Mouse (Mus musculus) urinary bladder, adult 2 months (tissue): Measurements from ENCODE around the gene Fam234a. TPM values are rescaled to one million over a fixed set of nuclear protein-coding genes. Genes with fewer than 3 reads are reported as not detected.
"Not testable (repeated sequence)": the region's sequence is repeated elsewhere in the genome, so short reads cannot be mapped to it uniquely, and the experiment has no call there.

Source experiments
- DNase-seq: peaks from one replicate; pipeline ENCODE4 v3.0.0; 2022; ENCODE audit warnings: low spot score
- polyA plus RNA-seq: library from polyadenylated mRNA; depleted of rRNA; stranded (reverse); fragments of >200 nt; gene quantifications from 2 replicates; pipeline ENCODE4 v1.2.3, GENCODE M21; 2012; rRNA removed

The Fam234a gene
- 89.4 and 106 TPM in 2 replicates for polyA plus RNA-seq

DNA sequence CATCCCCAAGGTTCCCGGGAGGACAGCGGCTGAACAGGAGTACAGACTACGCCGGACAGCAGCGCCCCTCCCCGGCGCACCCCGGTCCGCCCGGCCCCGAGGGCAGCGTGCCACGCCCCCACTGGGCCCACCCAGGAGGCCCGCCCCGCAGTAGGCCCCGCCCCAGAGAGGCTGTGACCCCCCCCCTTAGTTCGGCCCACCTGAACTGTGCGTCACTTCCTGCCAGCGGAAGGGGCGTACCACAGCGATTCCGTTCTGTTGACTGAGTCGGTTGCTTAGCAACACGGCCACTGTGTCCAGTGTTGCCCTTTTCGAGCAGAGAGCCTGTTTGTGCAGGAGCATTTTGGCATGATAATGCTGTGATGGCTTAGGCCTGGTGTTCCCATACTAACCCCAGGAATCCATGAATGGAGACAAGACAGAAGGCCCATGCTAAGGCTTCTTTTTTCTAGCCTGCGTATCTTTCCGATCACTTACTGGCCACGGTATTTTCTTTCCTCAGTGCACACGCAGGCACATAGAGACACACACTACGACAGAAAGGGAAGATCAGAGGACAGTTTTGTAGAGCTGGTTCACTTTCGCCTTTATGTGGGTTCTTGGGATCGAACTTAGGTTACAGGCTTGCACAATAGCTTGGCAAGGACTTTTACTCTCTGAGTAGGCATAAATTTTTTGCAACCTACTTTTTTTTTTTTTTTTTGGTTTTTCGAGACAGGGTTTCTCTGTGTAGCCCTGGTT, at the start of gene Fam234a:
TSS of gene Fam234a (minus strand) at position 142 of the 741 bp plus-strand sequence.
- no peak for DNase-seq

DNA sequence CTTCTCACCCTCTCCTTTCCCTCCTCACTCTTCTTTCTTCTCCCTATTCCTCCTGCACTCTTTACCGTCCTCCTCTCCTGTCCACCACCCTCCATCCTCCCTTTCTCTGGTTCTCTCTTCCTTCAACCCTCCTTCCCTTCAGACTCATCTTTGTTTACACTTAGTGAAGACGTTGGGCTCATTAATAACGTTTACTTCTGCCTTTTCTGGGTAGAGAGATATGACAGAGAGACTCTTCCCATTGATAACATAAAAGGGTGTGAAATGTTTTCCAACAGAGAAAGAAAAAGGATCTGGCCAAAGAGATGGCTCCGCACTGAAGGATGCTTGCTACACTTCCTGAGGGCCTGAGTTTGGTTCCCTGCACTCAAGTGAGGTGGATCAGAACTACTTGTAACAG, 45.4 kb upstream of the Fam234a start:
- DNase-seq, result no peak

DNA sequence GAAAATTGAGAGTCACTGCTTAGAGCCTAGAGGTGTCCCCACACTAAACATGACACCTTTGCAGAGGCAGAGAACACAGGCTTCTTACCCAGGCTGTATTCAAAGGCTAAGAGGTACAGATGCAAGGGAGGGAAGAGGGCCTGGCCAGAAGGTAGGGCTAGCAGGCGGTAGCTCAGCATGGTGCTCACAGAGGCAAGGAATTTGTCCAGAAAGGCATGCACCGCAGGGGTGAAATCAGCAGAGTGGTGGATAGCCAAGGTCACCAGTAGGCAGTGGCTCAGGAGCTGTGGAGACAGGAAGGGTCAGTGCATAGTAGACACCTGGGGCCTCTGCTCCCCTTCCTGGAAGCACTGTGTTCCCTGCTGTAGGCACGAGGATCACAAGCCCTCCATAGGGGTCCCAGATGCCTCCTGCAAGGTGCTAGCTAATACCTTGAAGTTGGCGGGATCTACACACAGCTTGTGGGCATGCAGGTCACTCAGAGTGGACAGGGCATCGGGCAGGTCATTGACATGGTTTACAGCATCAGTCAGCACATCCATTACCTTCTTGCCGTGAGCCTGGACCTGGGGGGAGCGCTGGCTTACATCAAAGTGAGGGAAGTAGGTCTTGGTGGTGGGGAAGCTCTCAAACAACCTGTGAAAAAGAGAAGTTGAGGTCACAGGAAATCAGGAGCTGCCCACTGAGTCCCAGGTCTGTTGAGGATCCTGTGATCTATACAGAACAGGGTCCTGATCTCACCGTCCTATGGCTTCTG, 42.3 kb upstream of the Fam234a start:
- DNase-seq, result no peak

DNA sequence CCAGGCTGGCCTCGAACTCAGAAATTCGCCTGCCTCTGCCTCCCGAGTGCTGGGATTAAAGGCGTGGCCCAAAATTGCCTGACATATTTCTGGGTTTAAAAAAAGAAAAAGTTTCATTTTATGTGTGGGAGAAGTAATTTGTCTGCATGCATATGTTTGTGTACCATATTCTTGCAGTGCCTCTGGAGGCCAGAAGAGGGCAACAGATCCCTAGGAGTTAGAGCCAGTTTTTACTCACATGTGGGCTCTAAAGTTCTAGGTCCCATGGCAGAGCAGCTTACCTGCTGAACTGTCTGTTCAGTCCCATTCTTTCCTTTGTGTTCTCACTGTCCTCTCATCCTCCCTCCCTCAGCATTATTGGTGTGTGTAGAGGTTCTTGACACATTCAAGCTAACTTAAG, 32.7 kb upstream of the Fam234a start:
- no peak for DNase-seq

DNA sequence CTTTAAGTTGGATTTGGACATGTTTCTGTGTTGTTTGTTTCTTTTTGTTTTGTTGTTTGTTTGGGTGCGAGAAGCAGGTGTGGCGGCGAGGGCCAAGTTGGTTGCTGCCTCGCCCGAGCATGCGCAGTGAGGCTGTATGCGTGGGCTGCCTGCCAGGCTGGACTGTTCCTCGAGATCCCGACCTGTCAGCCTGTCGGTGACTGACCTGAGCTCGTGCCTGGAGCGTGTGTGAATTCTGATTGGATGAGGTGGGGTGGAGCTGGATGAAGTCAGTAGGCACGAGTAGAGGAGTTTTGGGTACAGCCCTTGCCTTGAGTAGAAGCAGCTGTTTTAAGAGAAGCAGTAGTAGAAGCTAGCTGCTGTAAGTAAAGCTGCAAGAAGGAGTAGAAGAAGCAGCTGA, 31.9 kb upstream of the Fam234a start:
- DNase-seq, result no peak

DNA sequence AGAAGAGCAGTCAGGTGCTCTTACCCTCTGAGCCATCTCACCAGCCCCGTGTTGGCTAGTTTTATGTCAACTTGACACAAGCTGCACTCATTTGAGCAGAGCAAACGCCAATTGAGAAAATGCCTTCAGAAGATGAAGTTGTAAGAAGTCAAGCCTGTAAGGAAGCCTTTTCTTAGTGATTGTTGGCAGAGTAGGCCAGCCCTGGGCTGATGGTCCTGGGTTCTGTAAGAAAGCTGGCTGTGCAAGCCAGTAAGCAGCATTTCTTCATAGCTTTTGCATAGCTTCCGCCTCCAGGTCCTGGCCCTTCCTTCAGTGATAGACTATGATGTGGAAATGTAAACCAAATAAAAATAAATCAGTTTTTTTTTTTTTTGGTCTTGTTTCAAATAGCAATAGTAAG, 28.5 kb upstream of the Fam234a start:
- DNase-seq, result no peak

DNA sequence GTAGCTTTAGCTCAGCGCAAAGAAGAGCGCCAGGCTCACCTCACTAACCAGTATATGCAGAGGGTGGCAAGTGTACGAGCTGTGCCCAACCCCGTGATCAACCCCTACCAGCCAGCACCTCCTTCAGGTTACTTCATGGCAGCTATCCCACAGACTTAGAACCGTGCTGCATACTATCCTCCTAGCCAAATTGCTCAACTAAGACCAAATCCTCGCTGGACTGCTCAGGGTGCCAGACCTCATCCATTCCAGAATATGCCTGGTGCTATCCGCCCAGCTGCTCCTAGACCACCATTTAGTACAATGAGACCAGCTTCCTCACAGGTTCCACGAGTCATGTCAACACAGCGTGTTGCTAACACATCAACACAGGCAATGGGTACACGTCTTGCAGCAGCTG, 25.5 kb upstream of the Fam234a start:
- not testable (repeated sequence) for DNase-seq

DNA sequence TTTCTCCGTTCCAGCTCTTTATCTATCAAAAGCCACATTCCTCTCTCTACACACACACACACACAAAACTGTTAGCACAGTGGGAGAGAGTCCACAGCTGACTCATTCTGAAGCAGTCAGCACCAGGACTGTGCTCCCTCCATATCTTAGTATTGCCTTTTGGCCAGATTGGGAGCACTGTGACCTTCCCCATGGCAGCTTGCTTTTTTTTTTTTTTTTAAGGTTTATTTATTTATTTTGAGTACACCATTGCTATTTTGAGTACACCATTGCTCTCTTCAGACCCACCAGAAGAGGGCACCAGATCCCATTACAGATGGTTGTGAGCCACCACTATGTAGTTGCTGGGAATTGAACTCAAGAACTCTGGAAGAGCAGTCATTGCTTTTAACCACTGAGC, 24.8 kb upstream of the Fam234a start:
- no peak for DNase-seq

DNA sequence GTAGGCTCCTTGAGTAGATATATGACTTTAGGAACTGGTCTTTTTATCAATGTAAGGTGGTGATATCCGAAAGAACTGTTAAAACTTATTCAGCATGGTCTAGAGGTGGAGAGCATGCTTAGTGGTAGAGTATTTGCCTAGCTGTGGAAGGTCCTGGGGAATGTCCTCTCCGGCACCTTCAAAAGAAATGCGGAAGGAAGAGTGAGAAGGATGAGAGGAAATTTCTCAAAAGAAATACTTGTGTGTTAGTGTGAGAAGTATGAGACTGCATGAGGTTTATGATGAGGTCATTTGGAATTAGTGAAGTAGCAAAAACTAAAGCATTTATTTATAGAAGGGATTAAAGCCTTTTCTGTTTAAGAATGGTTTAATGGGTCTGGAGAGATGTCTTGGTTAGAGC, 18.3 kb upstream of the Fam234a start:
- no peak for DNase-seq

DNA sequence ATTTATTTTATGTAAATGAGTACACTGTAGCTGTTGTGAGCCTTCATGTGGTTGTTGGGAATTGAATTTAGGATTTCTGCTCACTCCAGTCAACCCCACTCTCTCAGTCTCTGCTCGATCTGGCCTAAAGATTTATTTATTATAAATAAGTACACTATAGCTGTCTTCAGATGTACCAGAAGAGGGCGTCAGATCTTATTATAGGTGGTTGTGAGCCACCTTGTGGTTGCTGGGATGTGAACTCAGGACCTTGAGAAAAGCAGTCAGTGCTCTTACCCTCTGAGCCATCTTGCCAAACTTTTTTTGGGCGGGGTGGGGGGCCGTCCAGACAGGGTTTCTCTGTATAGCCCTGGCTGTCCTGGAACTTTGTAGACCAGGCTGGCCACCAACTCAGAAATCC, 17.8 kb upstream of the Fam234a start:
- no peak for DNase-seq

DNA sequence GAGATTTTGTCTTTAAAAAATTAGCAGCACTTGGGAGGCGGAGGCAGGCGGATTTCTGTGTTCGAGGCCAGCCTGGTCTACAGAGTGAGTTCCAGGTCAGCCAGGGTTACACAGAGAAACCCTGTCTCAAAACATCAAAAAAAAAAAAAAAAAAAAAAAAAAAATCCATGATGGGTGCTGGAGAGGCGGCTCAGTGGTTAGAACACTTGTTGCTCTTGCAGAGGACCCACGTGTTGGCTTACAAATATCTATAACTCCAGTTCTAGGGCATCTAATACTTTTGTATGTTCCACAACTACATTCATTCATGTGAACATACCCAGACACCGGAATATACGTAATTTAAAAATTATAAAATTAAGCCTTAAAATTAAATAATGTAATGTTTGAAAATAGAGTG, 11.3 kb upstream of the Fam234a start:
- no peak for DNase-seq

DNA sequence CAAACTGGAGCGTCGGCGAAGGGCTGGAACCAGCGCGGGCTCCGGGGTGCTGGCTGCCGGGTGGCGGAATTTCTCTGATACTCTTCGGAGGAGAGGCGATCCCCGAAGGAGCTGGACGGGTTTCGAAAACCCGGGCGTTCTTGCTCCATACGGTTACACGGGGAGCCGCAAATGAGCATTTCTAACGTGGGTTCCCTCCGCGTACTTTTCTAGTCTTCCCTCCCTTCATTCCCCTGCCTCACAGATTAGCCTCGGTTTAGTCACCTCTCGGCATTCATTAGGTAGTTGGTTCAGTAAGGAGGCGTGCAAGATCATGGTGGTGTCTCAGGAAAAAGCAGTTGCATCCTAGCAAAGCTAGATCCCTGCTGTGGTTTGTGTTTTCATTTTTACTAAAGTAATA, 9.4 kb upstream of the Fam234a start:
- DNase-seq, result no peak

DNA sequence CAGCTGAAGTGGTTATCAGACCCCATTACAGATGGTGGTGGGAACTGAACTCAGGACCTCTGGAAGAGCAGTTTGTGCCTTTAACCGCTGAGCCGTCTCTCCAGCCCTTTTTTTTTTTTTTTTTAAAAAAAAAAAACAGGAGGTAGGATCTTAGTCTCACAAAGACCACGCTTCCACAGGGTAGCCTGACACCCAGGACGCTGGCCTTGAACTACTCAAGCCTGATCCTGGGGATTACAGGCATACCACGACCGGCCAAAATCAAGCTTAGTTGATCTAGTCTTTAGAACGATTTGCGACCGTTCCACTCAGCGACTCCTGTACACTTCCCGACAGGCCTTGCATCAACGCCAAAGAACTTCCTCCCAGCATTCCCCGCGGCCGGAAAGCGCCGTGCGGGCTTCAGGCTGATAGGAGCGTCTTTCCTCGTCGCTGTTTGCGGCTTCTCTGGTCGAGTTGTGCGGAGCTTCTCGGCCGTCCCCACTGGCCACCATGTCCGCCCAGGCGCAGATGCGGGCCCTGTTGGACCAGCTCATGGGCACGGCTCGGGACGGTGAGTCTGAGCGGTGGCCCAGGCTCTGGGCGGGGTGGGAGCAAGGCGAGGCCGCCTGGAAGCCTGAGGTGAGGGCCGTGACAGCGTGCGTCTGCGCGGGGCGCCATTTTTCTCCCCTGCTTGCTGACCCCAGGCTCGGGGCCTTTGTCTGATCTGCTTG, 8.7 kb upstream of the Fam234a start, which contains the start of gene Luc7l:
TSS of gene Luc7l (plus strand) at position 358 of the 713 bp plus-strand sequence.
- peak; percentile 93 for DNase-seq

DNA sequence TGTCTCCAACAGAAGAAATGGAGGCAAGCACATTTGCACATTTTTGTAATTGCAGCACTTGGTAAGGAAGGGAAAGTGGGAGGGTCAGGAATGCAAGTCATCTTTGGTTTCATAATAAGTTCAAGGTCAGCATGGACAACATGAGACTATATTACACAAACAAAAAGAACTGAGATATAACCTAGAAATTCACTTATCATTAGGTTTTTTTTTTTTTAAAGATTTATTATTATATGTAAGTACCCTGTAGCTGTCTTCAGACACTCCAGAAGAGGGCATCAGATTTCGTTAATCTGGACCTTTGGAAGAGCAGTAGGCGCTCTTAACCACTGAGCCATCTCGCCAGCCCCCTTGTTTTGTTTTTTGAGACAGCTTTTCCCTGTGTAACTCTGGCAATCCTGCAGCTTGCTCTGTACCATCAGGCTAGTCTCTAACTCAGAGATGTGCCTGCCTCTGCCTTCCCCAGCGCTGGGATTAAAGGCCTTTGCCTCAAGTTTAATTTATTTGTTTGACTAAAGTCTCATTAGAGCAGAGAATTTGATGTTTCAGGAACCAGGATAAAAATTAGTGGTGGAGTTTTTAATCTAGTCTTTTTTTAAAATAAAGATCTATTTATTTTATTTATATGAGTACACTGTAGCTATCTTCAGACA, 8.0 kb upstream of the Fam234a start:
- DNase-seq, result no peak

DNA sequence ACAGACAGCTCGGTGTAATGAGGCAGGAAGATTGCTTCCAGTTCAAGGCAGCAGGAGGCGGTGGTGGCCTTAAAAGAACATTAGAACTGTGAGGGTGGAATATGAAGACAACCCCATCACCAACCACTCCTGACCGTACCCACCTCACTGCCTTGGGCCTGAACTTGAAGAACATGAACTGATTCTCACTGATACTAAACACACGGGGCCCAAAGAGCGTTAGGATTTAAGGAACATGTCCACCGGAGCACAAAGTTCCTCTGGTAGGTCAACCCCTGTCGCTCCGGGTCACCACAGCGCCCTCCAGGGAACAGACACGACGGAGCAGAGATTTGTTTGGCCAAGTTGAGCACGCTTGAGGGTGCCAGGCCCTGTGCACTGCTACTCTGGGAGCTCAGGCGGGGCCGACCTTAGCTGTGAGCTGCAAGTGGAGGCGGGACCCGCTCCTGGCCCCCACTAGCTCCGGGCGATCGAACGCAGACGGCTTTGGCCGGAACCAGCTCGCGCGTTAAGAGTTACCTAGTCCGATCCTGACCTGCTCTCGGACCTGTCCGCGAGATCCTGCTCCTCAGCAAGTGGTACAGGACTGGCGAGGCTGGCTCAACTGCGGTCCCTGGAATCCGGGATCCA, 456 bp downstream of the Fam234a start:
- peak; percentile 88 for DNase-seq

DNA sequence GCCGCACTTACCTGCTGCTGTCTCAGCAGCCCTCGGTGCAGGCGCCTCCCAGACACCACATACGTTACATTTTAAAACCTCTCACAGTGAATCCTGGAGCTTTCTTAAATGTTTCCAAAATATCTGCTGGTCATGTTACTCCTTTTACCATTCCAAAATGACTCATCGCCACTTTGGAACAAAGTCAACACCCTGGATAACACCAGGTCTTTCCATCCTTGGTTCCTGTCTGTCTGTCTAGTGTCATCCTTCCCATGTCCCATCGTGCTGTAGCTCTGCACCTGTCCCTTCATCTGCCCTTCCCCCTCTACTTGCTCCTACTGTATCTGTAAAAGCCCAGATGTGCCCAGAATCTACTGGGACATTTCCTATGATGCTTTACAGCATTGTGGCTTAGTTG, 3.1 kb downstream of the Fam234a start:
- no peak for DNase-seq

DNA sequence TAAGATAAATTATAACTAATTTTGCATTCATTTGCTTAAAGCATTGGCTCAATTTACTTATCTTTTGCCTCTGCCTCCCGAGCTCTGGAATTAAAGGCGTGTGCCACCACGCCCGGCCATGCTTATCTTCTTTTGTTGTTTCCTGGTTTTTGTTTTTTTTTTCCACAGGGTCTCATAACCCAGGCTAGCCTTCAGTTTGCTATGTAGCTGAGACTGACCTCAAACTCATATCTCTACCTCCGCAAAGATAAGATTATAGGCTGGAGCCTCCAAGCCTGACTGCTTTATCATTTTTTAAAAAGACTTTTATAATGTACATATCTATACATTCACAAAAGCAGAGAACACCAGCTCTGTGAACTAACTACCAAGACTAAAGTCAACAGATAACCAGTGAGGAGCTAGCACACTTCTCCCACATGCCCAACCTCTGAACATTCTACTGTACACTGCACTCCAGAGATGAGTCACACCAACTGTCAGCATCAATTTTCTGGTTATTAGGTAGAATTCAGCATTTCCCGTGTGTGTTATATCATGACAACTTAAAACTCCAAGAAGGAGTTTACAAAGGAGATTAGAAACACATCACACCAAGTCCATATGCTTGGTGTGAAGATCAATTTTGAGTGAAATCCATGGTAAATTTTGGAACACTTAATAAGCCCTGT, 3.8 kb downstream of the Fam234a start:
- DNase-seq, result no peak

DNA sequence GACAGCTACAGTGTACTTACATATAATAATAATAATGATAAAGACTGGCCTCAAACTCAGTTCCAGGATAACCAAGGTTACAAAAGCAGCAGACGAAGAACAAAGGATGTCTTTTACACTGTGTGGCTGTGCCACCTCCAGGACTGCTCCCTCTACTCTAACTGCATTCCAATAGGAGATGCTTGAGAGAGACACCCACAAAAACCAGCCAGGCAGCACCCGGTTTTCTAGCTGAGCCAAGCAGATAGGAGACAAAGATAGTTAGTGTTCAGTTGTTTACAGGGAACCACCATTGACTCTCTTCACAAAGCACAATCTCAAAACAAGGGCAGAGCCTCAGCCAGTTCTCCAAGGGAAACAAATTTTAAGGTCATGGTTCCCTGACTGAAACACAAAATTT, 4.5 kb downstream of the Fam234a start:
- no peak for DNase-seq

DNA sequence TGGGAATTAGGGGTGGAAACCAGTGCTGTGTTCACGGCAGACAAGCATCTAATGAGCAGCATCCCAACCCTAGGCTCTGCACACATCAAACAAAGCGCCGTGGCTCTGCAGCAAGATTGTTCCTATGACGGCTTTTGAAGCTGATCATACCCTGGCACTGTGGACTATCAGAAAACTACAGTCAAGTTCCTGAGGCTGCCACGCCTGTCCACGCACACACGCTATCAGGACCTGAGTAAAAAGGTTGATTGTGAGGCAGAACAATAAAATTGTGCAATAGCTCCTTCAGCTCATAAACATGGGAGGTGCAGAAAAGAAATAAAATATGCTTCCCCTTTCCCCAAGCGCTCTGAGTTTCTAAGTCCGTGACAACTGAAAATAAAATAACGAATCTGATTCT, 6.4 kb downstream of the Fam234a start:
- no peak for DNase-seq

DNA sequence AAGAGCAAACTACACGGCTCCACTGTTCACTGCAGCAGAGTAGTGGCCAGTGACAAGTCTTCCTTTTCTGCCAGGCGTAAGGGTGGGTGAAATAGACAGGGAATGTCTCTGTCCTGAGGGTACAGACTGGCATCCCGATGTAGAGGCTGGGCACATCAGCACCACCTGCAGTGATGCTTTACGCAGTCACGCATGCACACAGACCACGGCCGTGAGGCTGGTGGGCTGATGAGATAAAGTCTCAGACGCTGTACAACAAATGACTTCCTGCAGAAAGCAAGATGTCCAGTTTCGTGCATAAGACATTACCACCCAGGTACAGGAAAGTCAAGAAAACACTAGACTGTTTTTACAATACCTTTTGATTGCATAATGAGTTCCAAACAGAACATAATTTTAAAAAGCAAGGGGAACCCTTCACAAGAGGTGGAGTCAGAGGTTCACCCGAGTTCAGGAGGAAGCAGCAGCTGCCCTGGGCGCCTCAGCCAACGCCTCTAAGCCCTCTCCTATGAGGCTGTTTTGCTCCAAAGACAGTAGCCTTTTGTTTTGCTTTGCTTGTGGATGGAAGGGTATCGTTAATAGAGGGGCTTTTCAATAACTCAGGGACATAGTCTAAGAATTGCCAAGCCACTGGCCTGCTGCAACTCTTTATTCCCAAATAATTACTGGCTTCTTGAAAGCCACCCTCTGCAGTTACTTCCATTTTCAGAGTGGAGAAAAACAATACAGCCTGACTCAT, 8.8 kb downstream of the Fam234a start:
- no peak for DNase-seq
